Mouse (Mus musculus): ENCODE data around the gene Tk1. TPM values are rescaled to one million over a fixed set of nuclear protein-coding genes. Genes with fewer than 3 reads are reported as not detected.

The Tk1 gene
- polyA plus RNA-seq, 1 experiment from 2014 or later, result 58.0 TPM

GRCm38 (mm10) chr11:117844997-117845396, 19.1 kb upstream of the Tk1 start:
- 54% methylated on average over 2 of the region's 2 CpGs for WGBS
- H3K4me2 ChIP-seq (replicated peaks; ENCODE audit: low read depth), result no peak overlapping the region
- H3K9me3 ChIP-seq (ENCODE audit: control insufficient read depth, low read length), result no peaks in the 10 kb centered on the region
- no peak for ATAC-seq (ENCODE audit: low FRiP score, low TSS enrichment)
- no peak overlapping the region for H3K9ac ChIP-seq (ENCODE audit: low read length)
- no peaks in the 10 kb centered on the region for H3K27me3 ChIP-seq (ENCODE audit: control insufficient read depth, insufficient read depth, low read length)
- DNase-seq (ENCODE audit: low spot score), result no peak
- no peaks in the 10 kb centered on the region for H3K36me3 ChIP-seq (ENCODE audit: control insufficient read depth, insufficient read depth, low read length)
- peaks cover 6% of the 10 kb centered on the region; the same call in 1 of the 2 replicates for H3K4me1 ChIP-seq (replicated peaks; ENCODE audit: control insufficient read depth, insufficient read depth)
- no peak for TF ChIP-seq CTCF (IDR thresholded peaks at IDR 0.05; ENCODE audit: low read depth)
- no peak for TF ChIP-seq EP300 (optimal IDR thresholded peaks at IDR 0.05)
- H3K27ac ChIP-seq (replicated peaks), result peak overlapping the region; percentile 49; the same call in 1 of the 2 replicates
- no peak overlapping the region for H3K4me3 ChIP-seq (ENCODE audit: low read depth, low read length)

GRCm38 (mm10) chr11:117843434-117843833, 17.5 kb upstream of the Tk1 start:
- ATAC-seq (ENCODE audit: low FRiP score, low TSS enrichment) (no peak), DNase-seq (ENCODE audit: low spot score) (no peak)
- Histone ChIP-seq H3K27ac (replicated peaks) (no peak overlapping the region), H3K9me3 (ENCODE audit: control insufficient read depth, low read length) (no peaks in the 10 kb centered on the region), H3K27me3 (ENCODE audit: control insufficient read depth, insufficient read depth, low read length) (no peaks in the 10 kb centered on the region), H3K9ac (ENCODE audit: low read length) (no peak overlapping the region), H3K4me2 (replicated peaks; ENCODE audit: low read depth) (no peak overlapping the region), H3K36me3 (ENCODE audit: control insufficient read depth, insufficient read depth, low read length) (no peaks in the 10 kb centered on the region), H3K4me3 (ENCODE audit: low read depth, low read length) (no peak overlapping the region), H3K4me1 (replicated peaks; ENCODE audit: control insufficient read depth, insufficient read depth) (peaks cover 5% of the 10 kb centered on the region; the same call in 1 of the 2 replicates)
- WGBS, result 84% methylated on average over 2 of the region's 2 CpGs
- TF ChIP-seq EP300 (optimal IDR thresholded peaks at IDR 0.05) (no peak), CTCF (IDR thresholded peaks at IDR 0.05; ENCODE audit: low read depth) (no peak)

- no peak overlapping the region for H3K9ac ChIP-seq (ENCODE audit: low read length)
- no peak overlapping the region for H3K27ac ChIP-seq (replicated peaks)
- 50% methylated on average over 1 of the region's 1 CpGs for WGBS
- DNase-seq (ENCODE audit: low spot score), result no peak
- no peak overlapping the region for H3K4me2 ChIP-seq (replicated peaks; ENCODE audit: low read depth)
- no peaks in the 10 kb centered on the region for H3K27me3 ChIP-seq (ENCODE audit: control insufficient read depth, insufficient read depth, low read length)
- no peaks in the 10 kb centered on the region for H3K9me3 ChIP-seq (ENCODE audit: control insufficient read depth, low read length)
- H3K36me3 ChIP-seq (ENCODE audit: control insufficient read depth, insufficient read depth, low read length), result no peaks in the 10 kb centered on the region
- TF ChIP-seq CTCF (IDR thresholded peaks at IDR 0.05; ENCODE audit: low read depth) (no peak), EP300 (optimal IDR thresholded peaks at IDR 0.05) (no peak)
- H3K4me1 ChIP-seq (replicated peaks; ENCODE audit: control insufficient read depth, insufficient read depth), result no peaks in the 10 kb centered on the region
- no peak overlapping the region for H3K4me3 ChIP-seq (ENCODE audit: low read depth, low read length)
- no peak for ATAC-seq (ENCODE audit: low FRiP score, low TSS enrichment)
Measured at GRCm38 (mm10) chr11:117840910-117841309, 15.0 kb upstream of the Tk1 start.

GRCm38 (mm10) chr11:117839021-117839420, 13.1 kb upstream of the Tk1 start:
- H3K9ac ChIP-seq (ENCODE audit: low read length), result no peak overlapping the region
- no peaks in the 10 kb centered on the region for H3K4me1 ChIP-seq (replicated peaks; ENCODE audit: control insufficient read depth, insufficient read depth)
- no peak for ATAC-seq (ENCODE audit: low FRiP score, low TSS enrichment)
- no peak overlapping the region for H3K4me3 ChIP-seq (ENCODE audit: low read depth, low read length)
- H3K36me3 ChIP-seq (ENCODE audit: control insufficient read depth, insufficient read depth, low read length), result no peaks in the 10 kb centered on the region
- H3K27me3 ChIP-seq (ENCODE audit: control insufficient read depth, insufficient read depth, low read length), result no peaks in the 10 kb centered on the region
- TF ChIP-seq CTCF (IDR thresholded peaks at IDR 0.05; ENCODE audit: low read depth) (no peak), EP300 (optimal IDR thresholded peaks at IDR 0.05) (no peak)
- DNase-seq (ENCODE audit: low spot score), result no peak
- H3K9me3 ChIP-seq (ENCODE audit: control insufficient read depth, low read length), result no peaks in the 10 kb centered on the region
- H3K4me2 ChIP-seq (replicated peaks; ENCODE audit: low read depth), result no peak overlapping the region
- H3K27ac ChIP-seq (replicated peaks), result peak overlapping the region; percentile 76
- 71% methylated on average over 1 of the region's 1 CpGs for WGBS

GRCm38 (mm10) chr11:117838572-117838971, 12.7 kb upstream of the Tk1 start:
- ATAC-seq (ENCODE audit: low FRiP score, low TSS enrichment) (peak; percentile 81), DNase-seq (ENCODE audit: low spot score) (peak; percentile 91)
- H3K4me1 ChIP-seq (replicated peaks; ENCODE audit: control insufficient read depth, insufficient read depth), result no peaks in the 10 kb centered on the region
- H3K9me3 ChIP-seq (ENCODE audit: control insufficient read depth, low read length), result no peaks in the 10 kb centered on the region
- H3K4me2 ChIP-seq (replicated peaks; ENCODE audit: low read depth), result no peak overlapping the region
- TF ChIP-seq EP300 (optimal IDR thresholded peaks at IDR 0.05) (no peak), CTCF (IDR thresholded peaks at IDR 0.05; ENCODE audit: low read depth) (no peak)
- no peaks in the 10 kb centered on the region for H3K27me3 ChIP-seq (ENCODE audit: control insufficient read depth, insufficient read depth, low read length)
- no peak overlapping the region for H3K4me3 ChIP-seq (ENCODE audit: low read depth, low read length)
- H3K36me3 ChIP-seq (ENCODE audit: control insufficient read depth, insufficient read depth, low read length), result no peaks in the 10 kb centered on the region
- no peak overlapping the region for H3K9ac ChIP-seq (ENCODE audit: low read length)
- WGBS, result 32% methylated on average over 2 of the region's 2 CpGs
- H3K27ac ChIP-seq (replicated peaks), result peak overlapping the region; percentile 76

- peak; percentile 62 for DNase-seq (ENCODE audit: low spot score)
- no peak overlapping the region for H3K9ac ChIP-seq (ENCODE audit: low read length)
- ATAC-seq (ENCODE audit: low FRiP score, low TSS enrichment), result no peak
- TF ChIP-seq EP300 (optimal IDR thresholded peaks at IDR 0.05), result no peak
- TF ChIP-seq CTCF (IDR thresholded peaks at IDR 0.05; ENCODE audit: low read depth), result no peak
- H3K27me3 ChIP-seq (ENCODE audit: control insufficient read depth, insufficient read depth, low read length), result no peaks in the 10 kb centered on the region
- WGBS, result 24% methylated on average over 13 of the region's 13 CpGs
- no peak overlapping the region for H3K27ac ChIP-seq (replicated peaks)
- H3K4me1 ChIP-seq (replicated peaks; ENCODE audit: control insufficient read depth, insufficient read depth), result no peaks in the 10 kb centered on the region
- H3K4me2 ChIP-seq (replicated peaks; ENCODE audit: low read depth), result peak overlapping the region; percentile 6; the same call in 1 of the 2 replicates
- no peaks in the 10 kb centered on the region for H3K9me3 ChIP-seq (ENCODE audit: control insufficient read depth, low read length)
- no peaks in the 10 kb centered on the region for H3K36me3 ChIP-seq (ENCODE audit: control insufficient read depth, insufficient read depth, low read length)
- no peak overlapping the region for H3K4me3 ChIP-seq (ENCODE audit: low read depth, low read length)
Measured at GRCm38 (mm10) chr11:117836306-117836705, 10.4 kb upstream of the Tk1 start.
